Mouse (Mus musculus): ENCODE results near the gene Prkci. TPM values are rescaled to one million over a fixed set of nuclear protein-coding genes. Genes with fewer than 3 reads are reported as not detected.

Gene Prkci
- polyA plus RNA-seq, 1 experiment from 2014 or later: 24.6 TPM

- Histone ChIP-seq H3K36me3 (ENCODE audit: control insufficient read depth, insufficient read depth, low read length) (peaks cover 5% of the 10 kb centered on the region; the same call in 1 of the 2 replicates), H3K27me3 (replicated peaks; ENCODE audit: control insufficient read depth, insufficient read depth, low read length) (no peaks in the 10 kb centered on the region), H3K4me3 (ENCODE audit: low read length) (no peak overlapping the region), H3K4me1 (ENCODE audit: control insufficient read depth, insufficient read depth, low read length) (peaks cover 18% of the 10 kb centered on the region), H3K9me3 (ENCODE audit: control insufficient read depth, low read length) (no peaks in the 10 kb centered on the region), H3K9ac (ENCODE audit: low read depth, low read length) (no peak overlapping the region), H3K27ac (ENCODE audit: low read length) (peak overlapping the region; percentile 52), H3K4me2 (ENCODE audit: low read depth, low read length) (no peak overlapping the region)
- ATAC-seq: peak; percentile 70
- WGBS: 22% methylated on average over 7 of the region's 7 CpGs
Measured at GRCm38 (mm10) chr3:31022895-31023436, 27.4 kb downstream of the Prkci start.

GRCm38 (mm10) chr3:31027718-31028117 is 32.2 kb downstream of the Prkci start:
- H3K27me3 ChIP-seq (replicated peaks; ENCODE audit: control insufficient read depth, insufficient read depth, low read length): no peaks in the 10 kb centered on the region
- H3K4me1 ChIP-seq (ENCODE audit: control insufficient read depth, insufficient read depth, low read length): peaks cover 8% of the 10 kb centered on the region
- H3K27ac ChIP-seq (ENCODE audit: low read length): no peak overlapping the region
- no peak overlapping the region for H3K9ac ChIP-seq (ENCODE audit: low read depth, low read length)
- ATAC-seq: peak; percentile 55; the same call in 1 of the 2 replicates
- no peak overlapping the region for H3K4me2 ChIP-seq (ENCODE audit: low read depth, low read length)
- 0 out of 2 replicates have a peak, but pooled peaks cover 5% of the 10 kb centered on the region for H3K36me3 ChIP-seq (ENCODE audit: control insufficient read depth, insufficient read depth, low read length)
- no peak overlapping the region for H3K4me3 ChIP-seq (ENCODE audit: low read length)
- WGBS: 89% methylated on average over 8 of the region's 8 CpGs
- H3K9me3 ChIP-seq (ENCODE audit: control insufficient read depth, low read length): no peaks in the 10 kb centered on the region

GRCm38 (mm10) chr3:31031621-31032020 is 36.1 kb downstream of the Prkci start:
- ATAC-seq: no peak
- Histone ChIP-seq H3K36me3 (ENCODE audit: control insufficient read depth, insufficient read depth, low read length) (0 out of 2 replicates have a peak, but pooled peaks cover 5% of the 10 kb centered on the region), H3K27ac (ENCODE audit: low read length) (no peak overlapping the region), H3K4me1 (ENCODE audit: control insufficient read depth, insufficient read depth, low read length) (no peaks in the 10 kb centered on the region), H3K27me3 (replicated peaks; ENCODE audit: control insufficient read depth, insufficient read depth, low read length) (no peaks in the 10 kb centered on the region), H3K4me3 (ENCODE audit: low read length) (no peak overlapping the region), H3K9me3 (ENCODE audit: control insufficient read depth, low read length) (no peaks in the 10 kb centered on the region), H3K9ac (ENCODE audit: low read depth, low read length) (no peak overlapping the region), H3K4me2 (ENCODE audit: low read depth, low read length) (no peak overlapping the region)
- 92% methylated on average over 9 of the region's 9 CpGs for WGBS

GRCm38 (mm10) chr3:31033644-31034043 is 38.1 kb downstream of the Prkci start:
- Histone ChIP-seq H3K9me3 (ENCODE audit: control insufficient read depth, low read length) (no peaks in the 10 kb centered on the region), H3K4me2 (ENCODE audit: low read depth, low read length) (no peak overlapping the region), H3K4me1 (ENCODE audit: control insufficient read depth, insufficient read depth, low read length) (no peaks in the 10 kb centered on the region), H3K4me3 (ENCODE audit: low read length) (no peak overlapping the region), H3K9ac (ENCODE audit: low read depth, low read length) (no peak overlapping the region), H3K27me3 (replicated peaks; ENCODE audit: control insufficient read depth, insufficient read depth, low read length) (no peaks in the 10 kb centered on the region), H3K27ac (ENCODE audit: low read length) (no peak overlapping the region), H3K36me3 (ENCODE audit: control insufficient read depth, insufficient read depth, low read length) (0 out of 2 replicates have a peak, but pooled peaks cover 5% of the 10 kb centered on the region)
- no peak for ATAC-seq
- 75% methylated on average over 3 of the region's 3 CpGs for WGBS

GRCm38 (mm10) chr3:31037851-31038250 is 42.3 kb downstream of the Prkci start:
- Histone ChIP-seq H3K36me3 (ENCODE audit: control insufficient read depth, insufficient read depth, low read length) (peaks cover 2% of the 10 kb centered on the region; the same call in 1 of the 2 replicates), H3K4me3 (ENCODE audit: low read length) (no peak overlapping the region), H3K27me3 (replicated peaks; ENCODE audit: control insufficient read depth, insufficient read depth, low read length) (no peaks in the 10 kb centered on the region), H3K4me2 (ENCODE audit: low read depth, low read length) (no peak overlapping the region), H3K4me1 (ENCODE audit: control insufficient read depth, insufficient read depth, low read length) (no peaks in the 10 kb centered on the region), H3K9ac (ENCODE audit: low read depth, low read length) (no peak overlapping the region), H3K9me3 (ENCODE audit: control insufficient read depth, low read length) (no peaks in the 10 kb centered on the region), H3K27ac (ENCODE audit: low read length) (no peak overlapping the region)
- no peak for ATAC-seq
- WGBS: 93% methylated on average over 13 of the region's 13 CpGs

GRCm38 (mm10) chr3:31038689-31039088 is 43.1 kb downstream of the Prkci start:
- H3K4me3 ChIP-seq (ENCODE audit: low read length): no peak overlapping the region
- H3K4me1 ChIP-seq (ENCODE audit: control insufficient read depth, insufficient read depth, low read length): no peaks in the 10 kb centered on the region
- no peaks in the 10 kb centered on the region for H3K27me3 ChIP-seq (replicated peaks; ENCODE audit: control insufficient read depth, insufficient read depth, low read length)
- no peak overlapping the region for H3K9ac ChIP-seq (ENCODE audit: low read depth, low read length)
- 88% methylated on average over 10 of the region's 10 CpGs for WGBS
- H3K9me3 ChIP-seq (ENCODE audit: control insufficient read depth, low read length): no peaks in the 10 kb centered on the region
- no peak for ATAC-seq
- peaks cover 2% of the 10 kb centered on the region; the same call in 1 of the 2 replicates for H3K36me3 ChIP-seq (ENCODE audit: control insufficient read depth, insufficient read depth, low read length)
- no peak overlapping the region for H3K4me2 ChIP-seq (ENCODE audit: low read depth, low read length)
- no peak overlapping the region for H3K27ac ChIP-seq (ENCODE audit: low read length)

GRCm38 (mm10) chr3:31042992-31043391 is 47.4 kb downstream of the Prkci start:
- 82% methylated on average over 2 of the region's 2 CpGs for WGBS
- Histone ChIP-seq H3K9me3 (ENCODE audit: control insufficient read depth, low read length) (no peaks in the 10 kb centered on the region), H3K4me1 (ENCODE audit: control insufficient read depth, insufficient read depth, low read length) (no peaks in the 10 kb centered on the region), H3K27me3 (replicated peaks; ENCODE audit: control insufficient read depth, insufficient read depth, low read length) (no peaks in the 10 kb centered on the region), H3K27ac (ENCODE audit: low read length) (no peak overlapping the region), H3K4me2 (ENCODE audit: low read depth, low read length) (no peak overlapping the region), H3K9ac (ENCODE audit: low read depth, low read length) (no peak overlapping the region), H3K36me3 (ENCODE audit: control insufficient read depth, insufficient read depth, low read length) (peaks cover 2% of the 10 kb centered on the region; the same call in 1 of the 2 replicates), H3K4me3 (ENCODE audit: low read length) (no peak overlapping the region)
- ATAC-seq: no peak

- WGBS: 70% methylated on average over 3 of the region's 3 CpGs
- no peaks in the 10 kb centered on the region for H3K27me3 ChIP-seq (replicated peaks; ENCODE audit: control insufficient read depth, insufficient read depth, low read length)
- no peak overlapping the region for H3K9ac ChIP-seq (ENCODE audit: low read depth, low read length)
- no peak for ATAC-seq
- no peak overlapping the region for H3K4me3 ChIP-seq (ENCODE audit: low read length)
- H3K9me3 ChIP-seq (ENCODE audit: control insufficient read depth, low read length): no peaks in the 10 kb centered on the region
- peaks cover 2% of the 10 kb centered on the region for H3K36me3 ChIP-seq (ENCODE audit: control insufficient read depth, insufficient read depth, low read length)
- no peak overlapping the region for H3K27ac ChIP-seq (ENCODE audit: low read length)
- no peaks in the 10 kb centered on the region for H3K4me1 ChIP-seq (ENCODE audit: control insufficient read depth, insufficient read depth, low read length)
- H3K4me2 ChIP-seq (ENCODE audit: low read depth, low read length): no peak overlapping the region
Measured at GRCm38 (mm10) chr3:31047263-31047662, 51.7 kb downstream of the Prkci start.

- Histone ChIP-seq H3K36me3 (ENCODE audit: control insufficient read depth, insufficient read depth, low read length) (no peaks in the 10 kb centered on the region; the same call in 1 of the 2 replicates), H3K27me3 (replicated peaks; ENCODE audit: control insufficient read depth, insufficient read depth, low read length) (no peaks in the 10 kb centered on the region), H3K4me1 (ENCODE audit: control insufficient read depth, insufficient read depth, low read length) (no peaks in the 10 kb centered on the region), H3K4me2 (ENCODE audit: low read depth, low read length) (no peak overlapping the region), H3K9ac (ENCODE audit: low read depth, low read length) (no peak overlapping the region), H3K4me3 (ENCODE audit: low read length) (no peak overlapping the region), H3K27ac (ENCODE audit: low read length) (no peak overlapping the region), H3K9me3 (ENCODE audit: control insufficient read depth, low read length) (no peaks in the 10 kb centered on the region)
- 88% methylated on average over 5 of the region's 5 CpGs for WGBS
- ATAC-seq: no peak
Measured at GRCm38 (mm10) chr3:31049087-31049486, 53.5 kb downstream of the Prkci start.

- Histone ChIP-seq H3K4me1 (ENCODE audit: control insufficient read depth, insufficient read depth, low read length) (no peaks in the 10 kb centered on the region), H3K4me3 (ENCODE audit: low read length) (no peak overlapping the region), H3K27me3 (replicated peaks; ENCODE audit: control insufficient read depth, insufficient read depth, low read length) (no peaks in the 10 kb centered on the region), H3K27ac (ENCODE audit: low read length) (no peak overlapping the region), H3K4me2 (ENCODE audit: low read depth, low read length) (no peak overlapping the region), H3K9me3 (ENCODE audit: control insufficient read depth, low read length) (no peaks in the 10 kb centered on the region), H3K9ac (ENCODE audit: low read depth, low read length) (no peak overlapping the region), H3K36me3 (ENCODE audit: control insufficient read depth, insufficient read depth, low read length) (no peaks in the 10 kb centered on the region; the same call in 1 of the 2 replicates)
- WGBS: 74% methylated on average over 7 of the region's 7 CpGs
- no peak for ATAC-seq
Measured at GRCm38 (mm10) chr3:31050375-31050774, 54.8 kb downstream of the Prkci start.
